Mouse (Mus musculus) urinary bladder, postnatal 14 days (tissue): ENCODE measurements around the gene Dok1.

Source experiments
- DNase-seq: peaks from one replicate; pipeline ENCODE4 v3.0.0; 2021; ENCODE audit warnings: low spot score

Gene Dok1

DNA sequence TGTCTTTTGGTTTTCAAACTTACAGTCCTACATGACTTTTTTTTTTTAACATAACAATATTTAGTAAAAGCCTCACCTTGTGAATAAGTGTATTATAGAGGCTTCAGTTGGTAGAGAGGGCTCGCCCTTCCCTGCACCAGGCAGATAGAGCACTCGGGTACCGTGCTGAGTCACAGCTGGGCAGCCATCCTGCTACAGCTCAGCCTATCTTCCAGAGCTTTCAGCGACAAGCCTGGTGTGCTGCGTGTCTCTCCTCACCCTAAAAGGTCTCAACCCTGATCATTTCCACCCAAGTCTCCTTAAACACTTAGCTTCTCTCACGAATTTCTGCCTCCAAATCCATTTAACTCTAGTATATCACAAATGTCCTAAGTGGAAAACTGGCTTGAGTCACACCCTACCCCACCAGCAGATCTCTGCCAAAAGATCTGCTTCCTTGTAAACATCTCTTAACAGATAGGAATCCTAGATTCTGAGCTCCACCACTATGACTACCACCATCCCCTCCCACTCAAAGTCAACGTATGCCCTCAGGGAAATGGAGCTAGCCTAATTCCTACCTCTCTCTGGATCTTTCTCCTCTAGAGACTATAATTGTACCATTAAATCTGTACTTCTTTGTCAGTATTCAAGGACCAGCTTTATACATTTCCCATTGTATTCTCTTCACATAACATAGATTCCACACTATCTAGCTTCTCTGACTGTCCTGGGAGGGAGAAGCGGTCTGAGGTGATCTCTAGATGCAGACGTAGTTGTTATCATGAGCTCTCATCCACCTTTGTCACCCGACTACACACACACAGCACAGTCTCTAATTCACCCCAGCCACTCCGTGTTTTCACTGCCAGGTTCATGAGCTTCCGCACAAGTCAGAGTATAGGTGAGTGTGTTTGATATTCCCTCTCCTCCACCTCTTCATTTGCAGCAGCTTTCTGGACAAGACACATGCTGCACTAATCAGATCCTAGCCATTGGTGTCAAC, 18.5 kb downstream of the Dok1 start:
- peak; percentile 47 for DNase-seq

DNA sequence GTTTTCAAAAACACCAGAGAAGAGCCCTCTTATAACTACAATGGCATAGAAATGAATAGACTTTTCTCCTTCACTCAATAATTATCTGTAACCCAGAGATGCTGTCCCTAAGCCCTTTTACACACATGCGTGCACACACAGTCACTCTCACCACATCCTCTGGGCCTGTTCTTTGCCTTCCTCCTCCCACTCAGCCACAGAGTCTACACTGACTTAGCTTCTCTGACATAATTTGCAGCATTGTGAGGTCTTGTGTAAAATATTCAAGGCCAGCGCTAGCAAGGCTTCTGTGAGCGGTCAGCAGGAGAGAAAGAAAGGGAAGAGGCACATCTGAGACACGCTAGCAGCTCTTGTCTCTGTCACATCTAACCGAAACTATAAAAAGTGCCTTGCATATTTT, 19.8 kb downstream of the Dok1 start:
- no peak for DNase-seq

DNA sequence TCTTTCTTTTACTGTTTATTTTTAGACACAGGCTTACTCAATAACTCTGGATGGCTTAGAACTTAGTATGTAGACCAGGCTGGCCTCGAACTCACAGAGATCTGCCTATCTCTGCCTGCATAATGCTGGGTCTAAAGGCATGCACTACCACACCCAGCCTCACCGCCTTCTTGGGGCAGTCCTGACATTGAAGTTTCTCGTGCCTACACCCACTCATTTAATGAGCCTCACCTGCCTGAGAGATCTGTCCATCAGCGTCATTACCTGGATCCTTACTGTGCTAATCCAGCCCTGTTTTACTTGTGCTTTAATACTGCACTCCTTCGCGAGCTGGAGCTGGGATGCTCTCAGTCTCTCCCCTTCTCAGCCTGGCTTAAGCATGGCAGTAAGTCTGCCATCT, 21.5 kb downstream of the Dok1 start:
- no peak for DNase-seq

DNA sequence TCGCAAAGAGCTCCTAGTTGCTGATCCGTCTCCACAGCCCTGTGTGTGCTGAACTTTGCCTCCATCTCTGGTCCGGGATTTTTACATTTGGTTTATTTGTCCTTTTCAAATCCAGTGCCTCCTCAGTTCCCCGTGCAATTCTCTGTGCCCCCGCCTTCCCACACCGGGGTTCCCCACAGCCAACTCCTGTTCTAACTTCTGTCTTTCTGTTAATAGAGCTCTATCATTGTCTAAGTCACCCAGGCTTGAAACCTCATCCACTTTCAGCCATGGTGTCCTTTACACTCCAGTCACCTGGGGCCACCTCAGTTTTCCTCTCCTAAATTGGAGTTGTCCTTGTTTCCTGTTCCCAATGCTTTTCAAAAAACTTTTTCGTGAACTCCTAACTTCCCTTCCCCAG, 22.0 kb downstream of the Dok1 start:
- DNase-seq = no peak

DNA sequence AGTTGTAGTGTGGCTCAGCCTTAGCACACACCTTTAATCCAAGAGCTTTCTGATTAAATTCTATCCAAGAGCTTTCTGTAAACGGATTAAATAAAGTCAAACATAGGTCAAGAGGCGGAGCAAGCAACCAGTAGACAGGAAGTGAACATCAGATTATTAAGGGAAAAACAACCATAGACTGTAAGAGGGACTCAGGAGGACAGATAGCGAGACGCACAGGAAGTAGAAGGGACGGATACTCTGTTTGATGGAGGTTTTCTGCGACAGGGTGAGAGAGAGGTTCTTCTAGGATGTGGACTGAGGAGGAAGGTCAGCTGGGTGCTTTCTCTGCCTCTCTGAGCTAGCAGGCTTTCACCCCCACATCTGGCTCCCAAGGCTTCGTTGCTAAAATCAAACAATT, 23.3 kb downstream of the Dok1 start:
- no peak for DNase-seq

DNA sequence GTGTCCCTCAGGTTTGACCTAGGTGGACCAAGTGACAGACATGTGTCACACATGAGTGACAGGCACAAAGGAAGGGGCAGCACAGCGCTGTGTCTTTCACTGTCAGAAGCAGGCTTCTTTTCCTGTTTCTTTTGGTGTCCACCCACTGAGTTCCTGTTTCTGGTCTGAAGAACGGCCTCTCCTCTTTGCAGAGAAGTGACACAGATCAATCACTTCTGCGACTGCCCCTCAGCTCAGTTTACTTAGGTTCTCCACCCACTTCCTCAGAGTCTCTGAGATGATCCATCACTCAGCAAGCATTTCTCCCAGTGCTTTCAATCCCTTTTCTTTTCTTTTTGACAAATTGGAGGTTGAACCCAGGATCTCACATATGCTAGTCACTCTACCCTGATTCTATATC, 24.6 kb downstream of the Dok1 start:
- DNase-seq = no peak

DNA sequence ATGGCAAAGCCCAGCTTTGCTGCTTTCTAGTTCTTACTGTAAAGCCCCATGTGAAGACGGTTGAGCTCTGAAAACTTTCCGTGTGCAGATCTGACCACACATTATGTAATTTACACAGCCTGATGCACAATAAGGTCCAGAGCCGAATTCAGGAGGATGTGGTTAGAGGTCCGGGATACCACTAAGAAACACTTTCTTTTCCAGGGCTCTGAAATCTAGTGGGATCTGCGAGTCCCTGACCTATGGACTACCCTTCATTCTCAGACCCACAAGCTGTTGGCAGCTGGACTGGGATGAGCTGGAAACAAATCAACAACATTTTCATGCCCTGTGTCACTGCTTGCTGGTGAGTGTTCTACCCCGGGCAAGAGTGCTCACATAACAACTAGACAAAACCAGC, 27.2 kb downstream of the Dok1 start:
- DNase-seq = no peak

DNA sequence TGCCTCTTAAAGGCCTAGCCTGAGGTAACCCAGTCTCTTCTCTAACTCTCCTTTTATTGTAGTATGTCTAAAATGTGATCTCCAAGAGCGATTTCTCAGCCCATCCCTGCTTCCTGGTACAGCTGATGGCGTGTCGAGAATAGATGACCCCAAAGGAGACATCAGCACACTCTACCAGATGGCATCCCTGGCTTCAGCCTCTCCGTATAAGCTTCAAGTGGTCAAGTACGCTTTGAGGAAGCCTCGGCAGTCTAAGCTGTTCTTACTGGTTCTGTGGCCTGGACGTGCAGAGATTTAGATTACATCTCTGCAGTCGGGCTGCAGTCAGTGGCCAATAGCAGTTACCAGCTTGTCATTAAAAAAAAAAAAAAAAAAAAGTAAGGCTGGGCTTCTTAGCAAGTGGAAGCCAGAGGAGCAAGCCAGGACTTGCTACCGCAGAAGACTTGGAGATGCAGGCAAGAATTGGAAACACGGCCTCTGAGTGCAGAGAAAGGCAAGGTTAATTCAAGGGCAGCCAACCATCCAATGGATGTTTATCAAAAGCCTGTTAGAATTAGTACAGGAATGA, 27.7 kb downstream of the Dok1 start:
- DNase-seq = no peak

DNA sequence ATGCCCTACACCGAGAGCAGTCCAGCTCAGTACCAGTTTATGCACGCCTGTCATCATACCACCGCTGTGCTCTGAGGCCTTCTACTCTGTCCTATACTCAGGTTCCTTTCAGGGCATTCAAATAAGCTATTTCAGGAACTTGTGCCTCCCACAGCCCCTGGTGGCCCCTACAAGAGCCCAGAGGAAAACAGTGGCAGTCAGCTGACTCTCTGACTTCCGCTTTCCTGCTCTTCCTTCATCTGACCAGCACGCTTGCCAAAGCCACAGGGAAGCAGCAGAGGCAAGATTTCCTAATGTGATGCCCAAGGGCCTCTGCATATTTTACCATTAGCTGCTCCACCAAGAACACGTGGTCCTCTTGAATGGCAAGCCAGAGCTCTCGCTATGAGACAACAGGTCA, 28.4 kb downstream of the Dok1 start:
- peak; percentile 17 for DNase-seq

DNA sequence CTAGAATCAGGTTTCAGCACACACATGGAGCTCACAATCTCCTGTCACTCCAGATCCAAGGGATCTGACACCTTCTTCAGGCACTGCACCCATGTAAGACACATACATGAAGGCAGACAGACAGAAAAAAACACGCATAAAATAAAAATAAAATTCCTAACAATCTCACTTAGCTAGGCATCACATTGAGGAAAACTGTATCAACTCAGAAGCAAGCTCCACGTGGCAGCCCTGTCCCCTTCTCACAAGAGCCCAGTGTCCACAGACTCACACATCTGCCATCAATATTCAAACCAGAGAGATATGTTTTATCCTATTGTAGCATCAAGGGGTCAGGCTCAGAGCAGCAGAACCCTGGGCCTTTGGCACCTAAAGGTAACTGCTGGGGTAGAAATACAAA, 29.0 kb downstream of the Dok1 start:
- no peak for DNase-seq

DNA sequence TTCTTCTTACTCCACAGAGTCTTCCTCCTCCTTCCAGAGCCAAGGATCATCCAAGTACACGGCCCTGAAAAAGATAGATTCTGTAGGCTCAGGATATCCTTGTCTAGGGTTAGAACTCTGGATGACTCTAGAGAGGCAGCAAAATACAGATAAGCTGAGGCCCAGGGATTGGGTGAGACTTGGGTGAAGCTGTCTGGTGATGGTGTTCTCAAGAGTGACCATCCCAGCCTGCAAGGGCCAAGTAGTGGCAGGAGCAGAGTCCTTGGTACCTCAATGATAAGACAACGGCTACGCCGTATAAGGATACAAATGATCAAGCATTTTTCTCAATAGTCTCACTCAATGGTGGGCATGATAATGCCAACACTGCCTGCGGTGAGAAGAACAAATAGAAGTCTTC, 29.4 kb downstream of the Dok1 start:
- DNase-seq = no peak

DNA sequence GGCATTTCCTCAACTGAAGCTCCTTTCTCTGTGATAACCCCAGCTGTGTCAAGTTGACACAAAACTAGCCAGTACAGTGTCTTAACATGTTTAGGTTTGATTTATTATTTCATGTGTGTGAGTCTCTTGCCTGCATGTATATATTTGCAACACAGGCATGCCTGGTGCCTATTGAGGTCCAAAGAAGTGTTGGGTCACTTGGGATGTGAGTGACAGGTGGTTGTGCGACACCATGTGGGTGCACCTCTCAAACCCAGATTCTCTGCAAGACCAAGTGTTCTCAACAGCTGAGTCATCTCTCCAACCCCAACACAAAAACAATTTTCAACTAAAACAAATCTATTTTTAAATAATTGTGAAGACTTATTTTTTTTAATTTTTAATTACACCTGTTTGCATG, 30.2 kb downstream of the Dok1 start:
- DNase-seq = no peak

DNA sequence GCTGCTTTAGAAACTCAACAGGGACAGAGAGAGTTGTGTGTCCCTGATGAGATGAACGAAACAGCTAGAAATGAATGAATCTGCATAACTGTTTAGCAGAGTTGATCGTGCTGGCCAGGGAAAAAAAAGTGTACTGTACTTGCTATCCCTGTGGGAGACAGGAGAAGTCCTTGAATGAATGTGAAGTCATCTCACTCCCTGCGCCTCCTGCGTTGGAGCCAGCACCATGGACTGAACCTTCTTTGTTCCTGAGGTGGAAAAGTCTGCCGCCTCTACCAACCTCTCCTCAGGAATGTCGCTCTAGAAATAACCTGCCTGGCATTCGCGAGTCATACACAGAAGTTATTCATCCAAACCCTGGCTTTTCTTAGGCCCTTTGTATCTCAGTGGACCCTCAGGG, 33.3 kb downstream of the Dok1 start:
- DNase-seq = no peak

DNA sequence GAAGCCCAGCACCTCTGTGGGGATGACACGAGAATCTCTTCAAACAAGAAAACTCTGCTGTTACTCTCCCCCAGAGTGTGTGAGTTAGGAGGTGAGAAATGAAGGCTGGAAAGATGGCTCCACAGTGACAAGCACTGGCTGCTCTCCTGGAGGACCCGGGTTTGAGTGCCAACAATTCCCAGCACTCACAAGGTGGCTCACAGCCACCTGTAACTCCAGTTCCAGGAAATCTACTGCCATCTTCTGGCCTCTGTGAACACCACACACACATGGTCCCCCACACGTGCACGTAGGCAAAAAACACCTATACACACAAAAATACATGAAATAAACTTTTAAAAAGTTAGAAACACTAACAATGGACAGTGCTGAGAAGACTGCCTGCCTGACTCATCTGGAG, 34.9 kb downstream of the Dok1 start:
- DNase-seq = no peak

DNA sequence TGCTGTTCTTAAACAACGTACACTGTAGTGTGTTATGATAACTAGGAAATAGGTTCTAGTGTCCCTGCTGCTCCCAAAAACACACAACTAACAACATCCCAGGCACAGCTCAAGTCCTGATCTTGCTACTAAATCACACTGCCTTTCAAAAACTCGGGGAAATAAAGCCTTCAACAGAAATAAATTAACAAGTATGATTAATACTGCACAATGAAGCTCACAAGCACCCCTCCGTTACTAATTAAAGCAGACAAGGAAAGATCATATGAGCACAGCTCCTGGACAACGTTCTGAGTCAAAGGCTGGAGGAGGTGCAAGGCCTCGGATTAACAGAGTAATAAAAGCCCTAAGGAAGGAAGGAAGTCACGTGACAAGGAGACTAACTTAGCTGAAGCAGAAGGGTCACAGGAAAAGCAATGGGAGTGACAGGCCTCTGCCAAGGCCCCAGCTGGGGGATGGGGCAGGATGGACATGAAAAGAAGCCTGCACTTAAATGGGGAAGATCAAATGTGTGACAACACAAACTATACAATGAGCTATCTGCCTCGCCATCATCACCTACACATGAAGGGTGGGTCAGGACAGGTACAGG, 35.7 kb downstream of the Dok1 start:
- DNase-seq = no peak

DNA sequence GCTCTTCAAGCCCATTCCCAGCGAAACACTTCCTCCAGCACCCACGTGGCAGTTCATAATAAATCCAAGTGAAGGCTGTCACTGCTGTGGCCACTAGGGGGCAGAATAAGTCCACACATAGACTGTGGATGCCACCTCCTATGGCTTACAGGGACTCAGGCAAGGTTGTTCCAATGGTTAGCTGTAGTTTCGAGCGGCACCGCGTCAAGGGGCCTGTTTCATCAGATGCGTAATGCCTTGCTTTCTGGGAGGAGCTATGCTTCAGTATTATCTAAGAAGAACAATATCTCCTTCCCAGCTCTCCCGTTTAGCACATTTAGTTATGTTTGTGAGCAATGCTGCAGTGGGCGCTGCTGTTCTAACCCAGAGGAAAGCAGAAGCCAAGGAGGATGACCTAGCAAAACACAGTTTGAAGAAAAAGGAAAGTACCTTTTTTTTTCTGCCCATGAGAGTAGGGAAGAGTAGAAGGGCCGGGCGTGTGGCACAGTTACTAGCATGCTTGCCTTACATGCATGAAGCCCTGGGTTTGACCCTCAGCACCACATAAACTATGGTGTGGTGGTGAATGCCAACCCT, 36.4 kb downstream of the Dok1 start:
- peak; percentile 92 for DNase-seq

DNA sequence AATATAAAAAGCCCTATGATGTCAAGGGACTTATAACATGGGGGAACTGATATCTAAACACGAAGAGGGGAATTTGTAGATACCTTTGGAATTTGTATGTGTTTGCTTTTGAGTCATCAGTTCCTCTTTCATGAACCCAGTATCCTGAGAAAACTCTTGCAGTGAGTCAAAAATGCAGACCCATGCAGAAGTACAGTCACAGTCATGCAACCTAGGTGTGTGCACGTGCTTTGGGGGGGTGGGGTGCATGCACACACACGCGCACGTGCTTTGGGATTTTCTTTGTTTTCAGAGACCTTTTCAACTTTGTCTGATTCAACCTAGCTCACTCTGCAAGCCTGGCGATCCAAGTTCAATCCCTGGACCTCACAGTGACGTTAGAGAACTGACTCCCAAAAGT, 38.9 kb downstream of the Dok1 start:
- no peak for DNase-seq

DNA sequence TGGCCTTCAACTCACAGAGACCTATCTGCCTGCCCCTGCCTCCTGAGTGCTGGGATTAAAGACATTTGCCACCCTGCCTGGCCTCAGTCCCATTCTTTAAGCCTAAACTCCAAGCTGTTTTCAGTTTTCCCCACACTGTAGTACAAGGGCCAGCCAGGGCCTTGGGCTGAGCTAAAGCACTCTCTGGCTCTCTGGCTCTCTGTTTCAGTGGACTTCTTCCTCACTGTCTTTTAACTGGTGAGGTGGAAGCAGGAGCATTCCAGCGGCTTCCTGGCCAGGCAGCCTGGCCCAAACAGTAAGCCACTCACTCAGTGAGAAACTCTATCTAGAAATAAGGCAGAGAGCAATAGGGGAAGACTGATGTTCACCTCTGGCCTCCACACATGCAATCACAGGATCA, 39.6 kb downstream of the Dok1 start:
- no peak for DNase-seq

DNA sequence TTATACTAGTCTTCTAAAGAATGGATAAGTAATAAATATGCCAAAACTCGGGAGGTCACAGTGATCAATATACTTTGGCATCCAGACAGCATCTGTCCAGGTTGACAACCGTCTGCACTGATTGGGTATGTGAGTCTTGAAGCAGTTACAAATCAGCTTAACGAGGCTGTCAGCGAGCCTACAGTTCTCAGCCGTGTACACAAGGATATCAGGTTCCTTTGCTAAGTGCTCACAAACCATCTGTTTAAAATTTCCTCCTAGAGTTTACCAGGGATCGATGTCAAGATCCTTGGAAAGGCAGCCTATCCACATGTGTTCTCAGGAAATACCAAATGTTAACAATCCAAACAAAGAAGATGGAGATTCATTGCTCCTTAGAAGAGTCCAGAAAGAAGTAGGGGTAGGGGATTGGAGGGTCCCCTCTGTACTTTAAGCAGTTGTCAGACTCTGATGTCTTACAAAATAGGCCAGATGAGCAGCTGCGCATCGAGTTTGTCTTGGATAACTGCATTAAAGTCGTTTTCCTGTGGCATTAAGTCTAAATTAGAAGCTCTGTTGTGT, 45.8 kb downstream of the Dok1 start:
- DNase-seq = no peak
